Mouse (Mus musculus) ES-E14 (cell line): Measurements from ENCODE around the gene S100b. TPM values are rescaled to one million over a fixed set of nuclear protein-coding genes. Genes with fewer than 3 reads are reported as not detected.

Experiments used
- DNase-seq: peaks from one replicate; pipeline ENCODE4 v3.0.0-alpha.2; 2013; ENCODE audit warnings: low read depth, low spot score
- H3K27ac ChIP-seq: 2 replicates; pipeline ENCODE4 v1.5.1; 2012; ENCODE audit warnings: low read depth, mild to moderate bottlenecking, low read length, moderate library complexity, mixed read lengths; ENCODE audit not compliant: poor library complexity, insufficient read depth, severe bottlenecking
- H3K36me3 ChIP-seq: 2 replicates; pipeline ENCODE4 v1.6.1; 2012; ENCODE audit warnings: mild to moderate bottlenecking, low read length, moderate library complexity, mixed read lengths; ENCODE audit not compliant: control insufficient read depth, poor library complexity, insufficient read depth, severe bottlenecking
- H3K4me1 ChIP-seq, 2 experiments: fragments of 150-350 bp in 1 of 2; sonication (generic) in 1 of 2; 2 replicates each; pipeline ENCODE4 v1.6.1; 2012; ENCODE audit warnings: low read length in 2 of 2, mild to moderate bottlenecking in 1 of 2, mixed read lengths in 1 of 2; ENCODE audit not compliant: control insufficient read depth in 2 of 2, insufficient read depth in 2 of 2, poor library complexity in 1 of 2
- H3K4me3 ChIP-seq, 2 experiments: fragments of 150-350 bp in 1 of 2; sonication (generic) in 1 of 2; 2 replicates each; pipeline ENCODE4 v1.5.1; 2012; ENCODE audit warnings: low read length in 2 of 2, low read depth in 1 of 2, mild to moderate bottlenecking in 1 of 2, mixed read lengths in 1 of 2; ENCODE audit not compliant: insufficient read depth in 1 of 2, poor library complexity in 1 of 2, severe bottlenecking in 1 of 2
- H3K9ac ChIP-seq: 2 replicates; pipeline ENCODE4 v1.6.1; 2012; ENCODE audit warnings: low read depth, mild to moderate bottlenecking, low read length, mixed read lengths; ENCODE audit not compliant: poor library complexity, insufficient read depth, severe bottlenecking
- H3K9me3 ChIP-seq: fragments of 150-350 bp; sonication (generic); 2 replicates; pipeline ENCODE4 v1.6.1; 2012; ENCODE audit warnings: low read depth, mild to moderate bottlenecking, low read length; ENCODE audit not compliant: control insufficient read depth, insufficient read depth
- CHD2 ChIP-seq: IDR thresholded peaks from 2 replicates; pipeline ENCODE4 v1.6.1; 2014; ENCODE audit warnings: mild to moderate bottlenecking, low read depth, low read length, inconsistent platforms
- HCFC1 ChIP-seq: IDR thresholded peaks from 2 replicates; pipeline ENCODE4 v1.6.1; 2012; ENCODE audit warnings: low read length, inconsistent platforms, borderline replicate concordance; ENCODE audit not compliant: insufficient read depth
- MAFK ChIP-seq: IDR thresholded peaks from 2 replicates; pipeline ENCODE4 v1.6.1; 2014; ENCODE audit warnings: mild to moderate bottlenecking, low read depth, low read length, inconsistent platforms; ENCODE audit not compliant: insufficient read depth
- ZC3H11A ChIP-seq: IDR thresholded peaks from 2 replicates; pipeline ENCODE4 v1.6.1; 2012; ENCODE audit warnings: low read depth, mild to moderate bottlenecking, inconsistent platforms, low read length, borderline replicate concordance
- ZNF384 ChIP-seq: IDR thresholded peaks from 2 replicates; pipeline ENCODE4 v1.6.1; 2012; ENCODE audit warnings: low read depth, low read length, inconsistent platforms
- in situ Hi-C, 2 experiments: fragments of 600-800 bp; cut with MboI; formaldehyde crosslinking; loops; one replicate each; pipeline ENCODE4 v1.15.1; 2025; ENCODE audit warnings: low sequenced_read_pairs in 2 of 2, inconsistent platforms in 1 of 2; ENCODE audit not compliant: unreplicated experiment in 2 of 2
- total RNA-seq: library from RNA; depleted of rRNA; stranded (reverse); fragments of 300-350 nt; gene quantifications from 2 replicates; pipeline ENCODE4 v1.2.3, GENCODE M21; 2012

S100b gene
- total RNA-seq, 1 experiment, result not detected

DNA sequence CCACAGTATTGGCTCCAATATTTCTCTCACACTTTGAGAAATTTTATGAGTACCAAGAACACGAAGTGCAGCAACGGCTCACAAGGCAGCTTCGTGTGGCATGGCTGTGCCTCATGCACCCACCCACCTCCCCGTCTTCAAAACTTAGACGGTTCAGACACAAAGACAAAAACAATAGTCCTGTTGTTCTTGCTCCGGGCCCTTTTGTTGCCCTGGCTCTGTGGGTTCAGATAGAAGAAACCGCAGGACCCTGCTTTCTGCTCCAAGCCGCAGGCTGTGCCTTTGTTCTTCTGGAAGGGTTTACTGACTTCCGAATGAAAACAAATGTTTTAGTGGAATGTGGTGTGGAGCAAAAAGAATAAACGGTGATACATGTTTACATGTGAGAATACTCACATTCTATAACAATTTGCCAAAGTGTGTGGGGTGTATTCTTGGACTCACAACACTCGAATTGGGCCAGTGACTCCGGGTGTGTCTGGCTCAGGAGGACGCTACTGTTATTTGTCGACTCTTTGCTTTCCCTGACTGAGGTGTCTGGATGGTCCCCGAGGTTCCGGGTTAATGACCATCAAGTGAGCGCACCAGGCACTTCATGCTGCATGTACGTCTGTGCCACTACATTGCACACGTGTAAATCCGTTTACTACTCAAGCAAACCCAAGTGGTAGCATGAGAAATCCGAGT, 5.5 kb upstream of the S100b start:
- Histone ChIP-seq H3K4me3 (no peak overlapping the region), H3K9ac (no peak overlapping the region), H3K4me1 (peaks cover 0 to 5% of the 10 kb centered on the region in 2 experiments; a peak in 1 of 4 replicates), H3K9me3 (no peaks in the 10 kb centered on the region), H3K36me3 (no peaks in the 10 kb centered on the region), H3K27ac (no peak overlapping the region)
- in situ Hi-C loops, result no loop called here
- TF ChIP-seq MAFK (no peak), ZNF384 (no peak), ZC3H11A (no peak), CHD2 (no peak), HCFC1 (no peak)
- DNase-seq, result no peak

DNA sequence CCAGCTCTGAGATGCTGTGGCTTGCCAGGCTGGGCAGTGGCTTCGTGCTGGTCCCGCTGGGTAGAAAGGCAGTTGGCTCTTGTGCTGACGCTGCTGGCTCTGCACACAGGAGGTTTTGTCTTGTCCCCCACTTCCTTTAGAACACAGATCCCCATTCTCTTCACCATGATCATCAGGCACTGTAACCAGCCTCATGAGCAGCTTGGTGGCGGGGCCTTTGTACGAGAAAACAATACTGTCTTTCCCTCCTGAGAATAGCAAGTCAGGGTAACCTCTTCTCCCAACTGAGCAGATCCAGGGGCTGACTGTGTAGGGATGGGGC, 5.0 kb upstream of the S100b start:
- no peak for DNase-seq
- in situ Hi-C loops, result no loop called here

DNA sequence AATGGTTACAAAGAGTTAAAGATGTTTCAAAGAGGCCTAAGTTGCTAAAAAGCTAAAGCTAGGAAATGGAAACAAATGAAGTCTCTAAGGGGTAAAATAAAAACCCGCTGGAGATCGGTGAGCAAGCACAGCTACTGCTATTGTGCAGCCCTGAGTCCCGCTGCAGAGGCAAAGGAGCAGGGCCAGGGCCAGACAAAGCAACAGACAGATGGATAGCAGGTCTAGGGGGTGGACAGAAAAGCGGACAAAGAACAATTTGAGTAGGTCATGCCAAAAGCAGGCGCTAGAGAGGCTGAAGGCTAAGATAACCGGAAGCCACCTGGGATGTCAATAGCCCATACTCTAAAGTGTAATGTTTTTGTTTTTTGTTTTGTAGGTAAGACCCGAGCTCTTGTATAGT, 2.8 kb upstream of the S100b start:
- no peaks in the 10 kb centered on the region for H3K9me3 ChIP-seq
- no peak overlapping the region for H3K27ac ChIP-seq
- H3K36me3 ChIP-seq, result no peaks in the 10 kb centered on the region
- DNase-seq, result no peak
- in situ Hi-C loops, result no loop called here
- H3K4me1 ChIP-seq, result peaks cover 0 to 5% of the 10 kb centered on the region in 2 experiments; a peak in 1 of 4 replicates
- no peak overlapping the region for H3K4me3 ChIP-seq
- no peak overlapping the region for H3K9ac ChIP-seq
- TF ChIP-seq MAFK, result no peak
- TF ChIP-seq HCFC1, result no peak
- no peak for TF ChIP-seq CHD2
- no peak for TF ChIP-seq ZNF384
- TF ChIP-seq ZC3H11A, result no peak

More for the DNA sequence above, 5.0 kb upstream of the S100b start:
- Histone ChIP-seq H3K9me3 (no peaks in the 10 kb centered on the region), H3K27ac (no peak overlapping the region), H3K36me3 (no peaks in the 10 kb centered on the region), H3K4me3 (no peak overlapping the region), H3K4me1 (peaks cover 0 to 5% of the 10 kb centered on the region in 2 experiments; a peak in 1 of 4 replicates), H3K9ac (no peak overlapping the region)
- no peak for TF ChIP-seq CHD2

DNA sequence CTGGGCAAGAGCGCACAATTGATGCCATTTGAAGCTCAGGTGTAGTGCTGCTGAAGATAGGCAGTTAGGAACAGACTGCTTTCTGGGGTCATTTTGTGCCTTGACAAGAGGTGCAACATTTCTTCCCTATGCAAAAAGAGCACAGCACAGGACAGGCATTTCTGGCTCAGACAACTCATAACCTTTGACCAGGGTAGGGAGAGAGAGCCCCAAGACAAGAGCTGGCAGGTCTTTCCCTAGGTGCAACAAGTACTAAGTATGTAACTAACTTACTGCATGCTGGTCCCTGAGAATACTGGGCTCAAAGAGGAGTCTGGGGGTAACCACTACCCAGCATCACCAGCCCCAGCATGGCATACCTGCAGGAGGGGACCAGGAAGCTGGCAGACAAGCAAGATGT, 574 bp upstream of the S100b start:
- no peak overlapping the region for H3K4me3 ChIP-seq
- H3K9ac ChIP-seq, result no peak overlapping the region

DNA sequence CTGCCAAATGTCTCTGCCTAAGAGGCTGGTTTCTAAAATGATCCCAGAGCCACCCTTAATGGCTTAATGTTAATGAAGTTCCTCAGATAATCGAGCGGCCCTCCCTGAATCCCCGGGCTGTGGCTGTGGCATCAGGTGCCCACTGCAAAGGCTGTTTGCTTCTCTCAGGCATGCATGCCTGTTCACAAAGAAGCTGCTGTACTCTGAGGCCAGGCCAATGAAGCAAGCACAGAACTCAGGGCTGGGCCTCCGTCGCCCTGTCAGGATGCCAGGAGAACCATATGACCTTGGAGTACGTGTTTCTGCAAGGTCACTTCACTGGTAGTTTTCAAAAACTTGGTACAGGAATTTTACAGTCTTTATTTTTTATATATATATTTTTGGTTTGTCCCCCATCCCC, 2.0 kb downstream of the S100b start:
- Histone ChIP-seq H3K4me3 (no peak overlapping the region), H3K9ac (no peak overlapping the region), H3K36me3 (no peaks in the 10 kb centered on the region), H3K27ac (no peak overlapping the region), H3K9me3 (no peaks in the 10 kb centered on the region), H3K4me1 (no peaks in the 10 kb centered on the region)
- TF ChIP-seq ZC3H11A (no peak), ZNF384 (no peak), HCFC1 (no peak), CHD2 (no peak), MAFK (no peak)
- DNase-seq, result no peak
- in situ Hi-C loops, result no loop called here

More for the DNA sequence above, 574 bp upstream of the S100b start:
- DNase-seq, result no peak
- in situ Hi-C loops, result no loop called here
- no peak for TF ChIP-seq HCFC1
- no peak for TF ChIP-seq ZC3H11A
- no peak for TF ChIP-seq CHD2
- no peak for TF ChIP-seq MAFK
- no peak for TF ChIP-seq ZNF384
- Histone ChIP-seq H3K4me1 (no peaks in the 10 kb centered on the region), H3K27ac (no peak overlapping the region), H3K9me3 (no peaks in the 10 kb centered on the region), H3K36me3 (no peaks in the 10 kb centered on the region)
